Mouse (Mus musculus) spleen, adult 2 months (tissue): ENCODE measurements around the gene Parg. TPM values are rescaled to one million over a fixed set of nuclear protein-coding genes. Genes with fewer than 3 reads are reported as not detected.

Source experiments
- DNase-seq, 2 experiments: peaks; one replicate each; pipeline versions ENCODE4 v3.0.0 to v3.0.0-alpha.2; 2012 to 2021; ENCODE audit warnings: low spot score in 2 of 2, low read depth in 1 of 2
- H3K27ac ChIP-seq: fragments of 200-500 bp; 2 replicates; pipeline ENCODE4 v1.5.1; 2012; ENCODE audit warnings: low read length, inconsistent platforms; ENCODE audit not compliant: insufficient read depth
- H3K27me3 ChIP-seq: fragments of 200-500 bp; 2 replicates; pipeline ENCODE4 v1.6.1; 2012; ENCODE audit warnings: mild to moderate bottlenecking, moderate library complexity, low read length, inconsistent platforms; ENCODE audit not compliant: control insufficient read depth, insufficient read depth
- H3K36me3 ChIP-seq: fragments of 200-500 bp; 2 replicates; pipeline ENCODE4 v1.6.1; 2012; ENCODE audit warnings: mild to moderate bottlenecking, low read length, inconsistent platforms; ENCODE audit not compliant: control insufficient read depth, insufficient read depth
- H3K4me1 ChIP-seq: fragments of 200-500 bp; 2 replicates; pipeline ENCODE4 v1.6.1; 2011; ENCODE audit warnings: inconsistent platforms; ENCODE audit not compliant: control insufficient read depth, insufficient read depth, insufficient read length
- H3K4me3 ChIP-seq: fragments of 200-500 bp; 2 replicates; pipeline ENCODE4 v1.5.1; 2011; ENCODE audit warnings: mild to moderate bottlenecking, inconsistent platforms; ENCODE audit not compliant: insufficient read depth, insufficient read length; ENCODE audit errors: extremely low read depth
- CTCF ChIP-seq: fragments of 200-500 bp; IDR thresholded peaks from 2 replicates; pipeline ENCODE4 v1.5.1; 2011; ENCODE audit warnings: mild to moderate bottlenecking, inconsistent platforms; ENCODE audit not compliant: insufficient read depth, insufficient read length, insufficient replicate concordance; ENCODE audit errors: extremely low read depth
- POLR2A ChIP-seq: fragments of 200-500 bp; IDR thresholded peaks from 2 replicates; pipeline ENCODE4 v1.6.1; 2011; ENCODE audit warnings: low read depth, low read length, inconsistent platforms
- WGBS: fragments of 180-500 bp; shearing (Covaris S2); methylation state at CpG from one replicate; pipeline ENCODE4 v1.1.7; 2018; 5-methylcytosine and 5-hydroxymethylcytosine counted together
- polyA plus RNA-seq: library from polyadenylated mRNA; depleted of rRNA; stranded (reverse); fragments of >200 nt; gene quantifications from 2 replicates; pipeline ENCODE4 v1.2.3, GENCODE M21; 2012

Gene Parg
- polyA plus RNA-seq, 1 experiment = 4.3 TPM

DNA sequence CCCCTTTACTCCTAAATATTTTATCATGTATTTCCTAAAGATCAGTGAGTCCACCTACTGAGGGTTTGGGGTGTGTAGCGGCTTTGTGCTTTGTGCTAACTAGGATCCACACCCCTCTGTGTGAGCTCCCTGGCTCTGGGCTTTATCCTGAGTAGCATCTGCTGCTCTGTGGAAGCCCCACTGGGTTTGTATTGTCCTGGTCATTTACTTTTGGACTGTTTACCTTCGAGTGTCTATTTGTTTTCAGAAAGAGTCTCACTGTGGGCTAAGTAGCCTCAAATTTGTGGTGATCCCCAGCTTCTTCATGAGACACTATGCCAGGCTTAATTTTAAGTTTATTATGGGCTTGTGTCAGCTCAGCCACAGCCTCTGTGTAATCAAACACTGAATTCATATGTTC, 67.2 kb downstream of the Parg start:
- H3K27ac ChIP-seq = no peak overlapping the region

DNA sequence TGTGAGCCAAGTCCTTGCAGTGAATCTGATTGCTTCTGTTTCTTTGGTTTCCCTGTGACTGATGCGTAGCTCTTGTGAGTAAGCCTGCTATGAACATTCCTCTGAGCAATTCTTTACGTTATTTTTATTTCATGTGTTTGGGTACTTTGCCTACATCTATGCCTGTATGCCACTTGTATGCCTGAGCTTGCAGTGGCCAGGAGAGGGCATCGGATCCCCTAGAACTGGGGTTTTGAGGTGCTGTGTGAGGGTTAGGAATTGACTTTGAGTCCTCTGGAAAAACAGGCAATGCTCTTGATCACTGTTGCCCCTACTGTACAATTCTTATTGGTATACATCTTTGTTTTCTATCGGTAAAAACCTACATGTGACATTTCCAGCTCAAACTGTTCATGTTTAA, 67.8 kb downstream of the Parg start:
- 95% methylated on average over 4 of the region's 4 CpGs for WGBS

More for the DNA sequence above, 67.2 kb downstream of the Parg start:
- peaks cover 20% of the 10 kb centered on the region for H3K36me3 ChIP-seq
- no peaks in the 10 kb centered on the region for H3K4me1 ChIP-seq
- no peak overlapping the region for H3K4me3 ChIP-seq
- DNase-seq = no peak
- no peak for TF ChIP-seq CTCF
- 82% methylated on average over 2 of the region's 2 CpGs for WGBS
- no peaks in the 10 kb centered on the region for H3K27me3 ChIP-seq

DNA sequence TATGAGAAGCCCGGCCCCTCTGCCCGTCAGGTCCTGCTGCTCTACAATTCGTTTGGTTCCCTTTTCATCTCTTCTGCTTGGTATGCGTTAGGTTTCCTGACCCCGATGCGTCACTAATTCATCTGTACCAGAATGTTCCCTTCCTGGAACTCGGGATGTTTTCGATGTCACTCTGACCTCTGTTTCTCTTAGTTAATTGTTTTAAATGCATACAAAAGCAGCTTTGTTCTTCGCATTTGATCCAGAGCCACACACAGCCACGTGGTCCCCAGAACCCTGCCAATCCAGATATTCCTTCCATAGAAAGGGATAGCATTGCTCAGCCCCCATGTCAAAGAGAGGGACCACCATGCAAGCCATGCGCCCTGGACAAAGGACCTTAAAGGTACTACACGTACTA, 99.9 kb downstream of the Parg start:
- no peak overlapping the region for H3K27ac ChIP-seq
- 92% methylated on average over 12 of the region's 12 CpGs for WGBS
- TF ChIP-seq CTCF (no peak), POLR2A (no peak)
- peaks cover 8% of the 10 kb centered on the region; the same call in 1 of the 2 replicates for H3K36me3 ChIP-seq
- H3K4me1 ChIP-seq = no peaks in the 10 kb centered on the region
- no peaks in the 10 kb centered on the region for H3K27me3 ChIP-seq
- no peak overlapping the region for H3K4me3 ChIP-seq
- DNase-seq = no peak

More for the DNA sequence above, 67.8 kb downstream of the Parg start:
- Histone ChIP-seq H3K4me1 (no peaks in the 10 kb centered on the region), H3K27ac (no peak overlapping the region), H3K36me3 (peaks cover 16% of the 10 kb centered on the region), H3K4me3 (no peak overlapping the region), H3K27me3 (no peaks in the 10 kb centered on the region)
- TF ChIP-seq CTCF = no peak
- TF ChIP-seq POLR2A = no peak
- DNase-seq = no peak

DNA sequence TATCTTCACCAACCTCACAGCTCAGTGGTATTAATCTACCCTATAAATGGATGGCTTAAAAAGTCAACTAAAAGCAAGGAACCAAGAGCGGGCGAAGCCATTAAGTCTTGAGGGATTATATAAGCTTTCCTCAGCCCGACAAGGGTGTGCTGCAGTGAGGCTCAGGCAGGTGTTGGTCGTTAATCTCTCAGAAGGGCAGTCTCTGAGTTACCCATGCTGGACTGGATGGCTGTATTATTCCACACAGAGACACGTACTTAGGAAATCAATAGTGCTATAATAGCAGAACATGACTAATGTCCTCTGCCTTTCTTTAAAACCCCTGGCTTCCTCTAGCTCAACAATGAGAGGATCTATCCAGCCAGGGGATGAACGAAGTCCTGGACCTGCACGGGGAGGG, 100.7 kb downstream of the Parg start:
- Histone ChIP-seq H3K4me1 (no peaks in the 10 kb centered on the region), H3K27ac (no peak overlapping the region), H3K4me3 (no peak overlapping the region), H3K36me3 (peaks cover 6% of the 10 kb centered on the region; the same call in 1 of the 2 replicates), H3K27me3 (no peaks in the 10 kb centered on the region)
- WGBS = 95% methylated on average over 7 of the region's 7 CpGs
- no peak for DNase-seq
- TF ChIP-seq CTCF (no peak), POLR2A (no peak)

DNA sequence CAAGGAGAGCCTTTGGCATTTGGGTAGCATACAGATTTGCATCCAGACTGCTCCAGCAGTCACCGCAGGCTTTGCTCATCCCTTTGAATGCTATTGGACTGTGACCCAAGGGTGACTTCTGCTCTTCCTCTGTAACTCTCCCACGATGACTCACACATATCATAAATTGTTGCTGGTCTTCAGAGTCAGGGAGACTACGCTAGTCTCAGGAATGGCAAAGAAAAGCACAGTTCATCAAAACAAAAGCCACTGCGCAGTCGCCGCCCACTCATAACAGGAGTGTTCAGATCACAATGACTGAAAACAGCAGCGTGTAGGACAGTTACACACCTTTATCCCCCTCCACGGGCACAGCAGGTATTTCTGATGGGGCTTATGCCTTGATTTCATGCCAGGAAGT, 103.2 kb downstream of the Parg start:
- 88% methylated on average over 8 of the region's 8 CpGs for WGBS
- no peak overlapping the region for H3K27ac ChIP-seq
- no peaks in the 10 kb centered on the region for H3K27me3 ChIP-seq
- H3K4me3 ChIP-seq = no peak overlapping the region
- TF ChIP-seq POLR2A (no peak), CTCF (no peak)
- H3K36me3 ChIP-seq = peaks cover 3% of the 10 kb centered on the region; the same call in 1 of the 2 replicates
- no peak for DNase-seq
- H3K4me1 ChIP-seq = no peaks in the 10 kb centered on the region

DNA sequence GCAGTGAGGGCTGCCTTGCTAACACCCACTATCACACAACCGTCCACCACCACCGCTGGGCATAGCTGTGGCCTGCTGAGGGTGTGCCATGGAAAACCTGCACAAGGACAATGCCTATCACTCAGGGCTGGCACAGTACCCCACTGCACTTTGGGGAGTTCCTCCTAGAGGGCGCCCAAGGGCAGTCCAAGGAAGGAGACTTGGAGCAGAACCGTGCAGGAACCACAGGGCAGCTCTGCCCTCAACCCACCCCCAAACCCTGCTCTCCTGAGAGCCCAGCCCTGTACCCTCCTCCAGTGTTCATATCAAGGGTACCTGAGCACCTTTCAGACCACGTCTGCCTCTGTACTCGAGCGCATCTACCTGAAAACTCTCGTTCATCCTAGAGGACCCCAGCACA, 108.1 kb downstream of the Parg start:
- no peaks in the 10 kb centered on the region for H3K36me3 ChIP-seq
- H3K4me1 ChIP-seq = no peaks in the 10 kb centered on the region
- H3K27ac ChIP-seq = no peak overlapping the region
- TF ChIP-seq POLR2A (no peak), CTCF (peak; percentile 23; the same call in 1 of the 2 replicates)
- H3K27me3 ChIP-seq = no peaks in the 10 kb centered on the region
- 59% methylated on average over 8 of the region's 8 CpGs for WGBS
- DNase-seq = peak in 1 of 2 experiments; percentile 14
- no peak overlapping the region for H3K4me3 ChIP-seq

DNA sequence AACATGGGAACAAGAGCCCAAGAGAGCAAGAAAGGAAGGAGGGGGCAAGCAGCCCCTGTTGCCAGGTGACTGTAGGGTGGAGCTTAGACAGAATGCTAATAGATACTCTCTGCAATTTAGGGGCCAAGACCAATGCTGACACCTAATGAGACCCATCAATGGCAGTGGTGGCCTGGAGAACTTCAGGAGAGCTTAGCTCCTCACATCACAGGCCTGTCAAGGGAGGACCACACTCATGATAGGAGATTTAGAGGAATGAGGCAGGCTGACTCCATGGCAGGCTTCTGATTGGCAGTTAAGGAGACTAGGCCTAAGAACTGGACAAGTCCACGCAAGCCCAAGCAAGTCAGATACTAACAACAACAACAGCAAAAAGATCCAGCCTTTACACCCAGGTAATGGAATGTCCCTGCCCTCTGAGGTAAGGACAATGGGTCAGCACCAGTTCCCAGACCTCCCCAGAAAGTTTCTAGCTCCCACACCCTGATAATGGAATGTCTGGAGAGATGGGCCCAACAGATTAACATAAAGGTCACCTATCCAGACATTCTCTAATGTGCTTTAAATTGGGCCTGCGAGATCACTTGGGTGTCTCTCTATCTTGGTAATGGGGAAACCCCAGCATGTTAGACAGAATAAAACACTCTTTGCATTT, 109.8 kb downstream of the Parg start:
- no peak for DNase-seq
- Histone ChIP-seq H3K4me3 (no peak overlapping the region), H3K4me1 (no peaks in the 10 kb centered on the region), H3K27ac (no peak overlapping the region), H3K36me3 (no peaks in the 10 kb centered on the region), H3K27me3 (no peaks in the 10 kb centered on the region)
- no peak for TF ChIP-seq CTCF
- no peak for TF ChIP-seq POLR2A
- 94% methylated on average over 2 of the region's 2 CpGs for WGBS
